Mouse (Mus musculus) retina, adult 2 months (tissue): Measurements from ENCODE around the gene L3mbtl1.

Experiments used
- DNase-seq: peaks from one replicate; pipeline ENCODE4 v3.0.0-alpha.2; 2012; ENCODE audit warnings: low read depth, low spot score

The L3mbtl1 gene

GRCm38 (mm10) chr2:162943931-162944330, 659 bp downstream of the L3mbtl1 start:
- DNase-seq: no peak

GRCm38 (mm10) chr2:162946964-162947363, 3.7 kb downstream of the L3mbtl1 start:
- DNase-seq: no peak

GRCm38 (mm10) chr2:162947736-162948135, 4.5 kb downstream of the L3mbtl1 start:
- no peak for DNase-seq

- DNase-seq: no peak
Observed at GRCm38 (mm10) chr2:162948221-162948620, 4.9 kb downstream of the L3mbtl1 start.

- DNase-seq: no peak
Observed at GRCm38 (mm10) chr2:162950776-162951175, 7.5 kb downstream of the L3mbtl1 start.

- DNase-seq: no peak
Observed at GRCm38 (mm10) chr2:162956843-162957242, 13.6 kb downstream of the L3mbtl1 start.

GRCm38 (mm10) chr2:162961321-162961720, 18.0 kb downstream of the L3mbtl1 start:
- DNase-seq: no peak

GRCm38 (mm10) chr2:162966734-162967133, 23.5 kb downstream of the L3mbtl1 start:
- DNase-seq: no peak

- no peak for DNase-seq
Observed at GRCm38 (mm10) chr2:162968357-162968756, 25.1 kb downstream of the L3mbtl1 start.

- no peak for DNase-seq
Observed at GRCm38 (mm10) chr2:162969101-162969500, 25.8 kb downstream of the L3mbtl1 start.

- no peak for DNase-seq
Observed at GRCm38 (mm10) chr2:162970896-162971295, 27.6 kb downstream of the L3mbtl1 start.

- DNase-seq: no peak
Observed at GRCm38 (mm10) chr2:162972752-162973151, 29.5 kb downstream of the L3mbtl1 start.

GRCm38 (mm10) chr2:162973206-162973605, 29.9 kb downstream of the L3mbtl1 start:
- no peak for DNase-seq

- no peak for DNase-seq
Observed at GRCm38 (mm10) chr2:162973637-162974036, 30.4 kb downstream of the L3mbtl1 start.

GRCm38 (mm10) chr2:162975157-162975775, 32.0 kb downstream of the L3mbtl1 start:
- no peak for DNase-seq

GRCm38 (mm10) chr2:162976001-162976400, 32.7 kb downstream of the L3mbtl1 start:
- DNase-seq: no peak

- no peak for DNase-seq
Observed at GRCm38 (mm10) chr2:162984381-162984780, 41.1 kb downstream of the L3mbtl1 start.

GRCm38 (mm10) chr2:162985923-162986322, 42.7 kb downstream of the L3mbtl1 start:
- no peak for DNase-seq

GRCm38 (mm10) chr2:162986764-162987163, 43.5 kb downstream of the L3mbtl1 start:
- DNase-seq: no peak

- DNase-seq: no peak
Observed at GRCm38 (mm10) chr2:162987218-162987617, 43.9 kb downstream of the L3mbtl1 start, which contains the start of gene Sgk2. Gene Sgk2, plus strand, starts transcription at chr2:162987330.

- DNase-seq: no peak
Observed at GRCm38 (mm10) chr2:162988235-162988634, 45.0 kb downstream of the L3mbtl1 start.

- DNase-seq: no peak
Observed at GRCm38 (mm10) chr2:162991394-162992083, 48.3 kb downstream of the L3mbtl1 start.

- DNase-seq: no peak
Observed at GRCm38 (mm10) chr2:162992084-162992437, 48.8 kb downstream of the L3mbtl1 start.
